Mouse (Mus musculus) liver, embryonic 14.5 days (tissue): ENCODE measurements around the gene Slc24a1.

Source experiments
- CTCF ChIP-seq: IDR thresholded peaks from 2 replicates; pipeline ENCODE4 v1.5.1; 2016; ENCODE audit warnings: antibody characterized with exemption, low read depth, control low read depth
- EP300 ChIP-seq: IDR thresholded peaks from 2 replicates; pipeline ENCODE4 v1.6.1; 2016; ENCODE audit warnings: antibody characterized with exemption, low read depth

DNA sequence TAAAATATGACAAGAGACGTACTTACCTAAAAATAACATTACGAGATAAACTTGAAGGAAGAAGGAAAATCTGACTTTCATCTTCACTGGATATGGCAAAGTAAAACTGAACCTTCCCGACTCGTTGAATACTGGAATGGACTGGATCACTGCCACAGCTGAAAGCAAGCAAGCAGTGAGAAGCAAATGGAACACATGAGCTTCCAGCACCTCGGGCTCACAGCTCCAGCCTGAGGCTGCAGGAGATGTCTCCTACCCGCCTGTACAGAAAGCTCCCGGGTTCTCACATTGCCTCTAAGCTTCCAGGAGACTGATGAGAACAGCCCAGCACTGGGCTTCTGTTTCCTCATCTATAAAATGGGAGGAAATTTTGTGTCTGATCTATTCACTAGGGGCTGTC, 38.9 kb upstream of the Slc24a1 start:
- TF ChIP-seq EP300: no peak
- no peak for TF ChIP-seq CTCF
